Mouse (Mus musculus) heart, adult 2 months (tissue): ENCODE measurements around the gene Mum1. TPM values are rescaled to one million over a fixed set of nuclear protein-coding genes. Genes with fewer than 3 reads are reported as not detected.

ENCODE experiments used
- DNase-seq, 2 experiments: peaks; one replicate each; pipeline ENCODE4 v3.0.0; 2021
- H3K27ac ChIP-seq: fragments of 200-600 bp; 2 replicates; pipeline ENCODE4 v1.8.1; 2022
- H3K27me3 ChIP-seq: fragments of 200-500 bp; 2 replicates; pipeline ENCODE4 v1.6.1; 2012; ENCODE audit warnings: mild to moderate bottlenecking, low read length, inconsistent platforms, mixed read lengths; ENCODE audit not compliant: control insufficient read depth, insufficient read depth
- H3K36me3 ChIP-seq: fragments of 200-500 bp; 2 replicates; pipeline ENCODE4 v1.6.1; 2012; ENCODE audit warnings: low read length, inconsistent platforms; ENCODE audit not compliant: control insufficient read depth, insufficient read depth
- H3K4me1 ChIP-seq: fragments of 200-500 bp; 2 replicates; pipeline ENCODE4 v1.6.1; 2011; ENCODE audit warnings: low read length; ENCODE audit not compliant: control insufficient read depth, insufficient read depth
- H3K4me3 ChIP-seq: fragments of 200-600 bp; 2 replicates; pipeline ENCODE4 v1.8.1; 2022
- H3K79me2 ChIP-seq: fragments of 200-500 bp; replicated peaks from 2 replicates; pipeline ENCODE4 v1.6.1; 2012; ENCODE audit warnings: mild to moderate bottlenecking, inconsistent platforms, low read length, moderate library complexity, mixed read lengths; ENCODE audit not compliant: control insufficient read depth, insufficient read depth
- H3K9ac ChIP-seq: fragments of 200-500 bp; 2 replicates; pipeline ENCODE4 v1.6.1; 2012; ENCODE audit warnings: low read depth, mild to moderate bottlenecking, control low read depth, inconsistent platforms, low read length, mixed read lengths
- CTCF ChIP-seq: fragments of 200-600 bp; IDR thresholded peaks from 2 replicates; pipeline ENCODE4 v1.8.1; 2022; ENCODE audit warnings: antibody characterized with exemption, mild to moderate bottlenecking, moderate library complexity
- EP300 ChIP-seq: fragments of 200-500 bp; IDR thresholded peaks from 2 replicates; pipeline ENCODE4 v1.6.1; 2011; ENCODE audit warnings: low read depth, low read length, control low read depth; ENCODE audit not compliant: insufficient read depth
- POLR2A ChIP-seq: fragments of 200-500 bp; IDR thresholded peaks from 2 replicates; pipeline ENCODE4 v1.6.1; 2011; ENCODE audit warnings: mild to moderate bottlenecking, low read depth, low read length, control low read depth; ENCODE audit not compliant: insufficient read depth
- WGBS: fragments of 180-500 bp; shearing (Covaris S2); methylation state at CpG from one replicate; pipeline ENCODE4 v1.1.7; 2018; 5-methylcytosine and 5-hydroxymethylcytosine counted together
- intact Hi-C: fragments of 180-260 bp; cut with DNase I; formaldehyde crosslinking; loops from one replicate; pipeline ENCODE4 v1.15.1; 2025
- polyA plus RNA-seq: library from polyadenylated mRNA; depleted of rRNA; stranded (reverse); fragments of >200 nt; gene quantifications from 2 replicates; pipeline ENCODE4 v1.2.3, GENCODE M21; 2012
- total RNA-seq, 2 experiments: library from RNA; stranded (reverse); gene quantifications; 2 replicates each; pipeline ENCODE4 v1.2.3; 2021

The Mum1 gene
- total and polyA plus RNA-seq, 3 experiments = 11.1 to 19.4 (median 11.8) TPM

DNA sequence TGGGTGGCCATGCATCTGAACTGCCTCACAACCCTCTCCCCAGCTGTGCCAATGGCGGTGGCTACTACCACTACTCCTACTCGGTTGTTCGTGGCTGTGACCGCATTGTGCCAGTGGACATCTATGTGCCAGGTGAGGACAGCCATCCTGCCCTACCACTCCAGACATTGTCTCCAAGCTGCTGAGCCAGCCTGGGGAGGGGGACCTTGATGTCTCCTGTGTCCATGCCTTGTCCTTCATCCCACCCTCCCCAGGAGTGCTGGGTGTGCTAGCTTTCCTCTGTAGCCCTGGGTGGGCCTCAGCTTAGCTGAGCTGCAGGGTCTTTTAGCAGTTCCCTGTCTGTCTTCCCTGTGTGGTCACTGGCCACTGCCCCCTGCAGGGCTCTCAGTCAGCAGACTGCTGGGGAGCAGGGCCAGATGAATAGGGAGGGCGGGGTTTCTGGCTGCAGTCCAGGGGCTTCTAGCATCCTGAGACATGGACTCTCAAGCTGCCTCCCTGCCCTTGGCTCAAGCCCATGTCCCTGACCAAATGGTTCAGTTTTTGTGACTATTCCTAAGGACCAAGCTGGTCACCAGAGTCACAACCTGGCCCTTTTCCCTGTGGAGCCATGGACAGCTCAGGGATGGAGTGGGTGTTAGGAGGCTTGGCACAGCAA, 29.8 kb downstream of the Mum1 start:
- H3K36me3 ChIP-seq = no peaks in the 10 kb centered on the region; the same call in 1 of the 2 replicates
- peaks cover 5% of the 10 kb centered on the region; the same call in 1 of the 2 replicates for H3K79me2 ChIP-seq
- TF ChIP-seq POLR2A = no peak
- no peak for TF ChIP-seq EP300
- TF ChIP-seq CTCF = peak; percentile 37
- no peak for DNase-seq
- intact Hi-C loops = no loop called here
- no peak overlapping the region for H3K4me3 ChIP-seq
- no peak overlapping the region for H3K9ac ChIP-seq
- 74% methylated on average over 5 of the region's 5 CpGs for WGBS
- peaks cover 6% of the 10 kb centered on the region for H3K4me1 ChIP-seq
- H3K27ac ChIP-seq = no peak overlapping the region
- H3K27me3 ChIP-seq = no peaks in the 10 kb centered on the region

DNA sequence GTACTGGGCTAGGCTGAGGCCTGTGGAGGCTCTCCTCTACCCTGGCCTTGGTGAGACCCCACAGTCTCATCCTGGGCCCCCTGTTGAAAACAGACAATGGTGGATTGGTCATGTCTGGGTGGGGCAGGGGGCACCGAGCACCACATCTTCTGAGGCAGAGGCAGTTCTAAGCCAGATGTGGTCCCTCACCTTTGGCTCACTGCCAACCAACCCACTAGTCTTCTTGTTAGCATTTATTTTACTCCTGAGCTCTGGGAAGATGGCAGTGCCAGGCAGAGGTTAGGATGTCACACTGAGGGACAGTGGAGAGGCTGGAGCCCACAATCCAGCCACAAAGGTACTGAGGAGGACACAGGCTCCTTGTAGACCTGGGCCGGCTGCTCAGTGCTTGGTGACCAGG, 31.7 kb downstream of the Mum1 start:
- no peak for TF ChIP-seq EP300
- TF ChIP-seq CTCF = no peak
- intact Hi-C loops = no loop called here

DNA sequence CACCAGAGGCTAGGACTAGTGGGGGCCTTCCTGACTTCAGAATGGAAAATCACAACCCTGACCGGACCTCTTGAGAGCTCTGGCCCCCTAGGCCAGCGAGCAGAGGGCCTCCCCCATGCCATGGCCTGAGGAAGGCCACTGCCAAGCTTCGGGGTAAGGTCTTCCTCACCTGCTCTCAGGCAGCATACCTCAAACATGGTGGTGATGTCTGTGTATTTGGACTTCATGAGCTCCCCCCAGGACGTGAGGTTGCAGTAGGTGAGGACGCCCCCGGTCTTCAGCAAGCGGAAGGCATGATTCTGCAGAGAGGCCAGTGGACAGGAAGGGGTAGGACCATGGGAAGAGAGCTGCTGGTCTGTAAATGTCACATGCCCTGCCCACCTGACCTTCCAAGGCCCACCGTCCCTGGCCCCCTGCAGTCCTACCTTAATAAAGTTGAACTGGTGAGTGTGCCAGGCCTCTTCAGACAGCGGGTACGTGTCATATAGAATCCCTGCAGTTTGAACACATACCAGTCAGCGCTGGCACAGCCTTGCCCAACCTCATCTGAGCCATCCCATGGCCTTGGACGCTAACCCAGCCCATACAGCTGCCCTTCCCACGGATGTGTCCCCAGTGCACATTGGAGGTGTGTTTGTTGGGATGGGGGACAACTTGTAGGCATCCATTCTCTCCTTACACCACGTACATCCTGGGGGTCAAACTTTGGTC, 32.7 kb downstream of the Mum1 start:
- DNase-seq = no peak
- H3K4me3 ChIP-seq = no peak overlapping the region
- 88% methylated on average over 14 of the region's 14 CpGs for WGBS
- H3K36me3 ChIP-seq = no peaks in the 10 kb centered on the region
- 0 out of 2 replicates have a peak, but pooled peaks cover 1% of the 10 kb centered on the region for H3K79me2 ChIP-seq
- TF ChIP-seq EP300 (no peak), POLR2A (no peak), CTCF (no peak)
- H3K27ac ChIP-seq = no peak overlapping the region; the same call in 1 of the 2 replicates
- no peak overlapping the region for H3K9ac ChIP-seq
- no peaks in the 10 kb centered on the region for H3K27me3 ChIP-seq
- intact Hi-C loops = no loop called here
- peaks cover 7% of the 10 kb centered on the region for H3K4me1 ChIP-seq

More for the DNA sequence above, 31.7 kb downstream of the Mum1 start:
- no peak overlapping the region for H3K9ac ChIP-seq
- WGBS = 70% methylated on average over 2 of the region's 2 CpGs
- H3K4me3 ChIP-seq = no peak overlapping the region
- no peak for DNase-seq
- H3K36me3 ChIP-seq = no peaks in the 10 kb centered on the region; the same call in 1 of the 2 replicates
- no peak overlapping the region for H3K27ac ChIP-seq
- 0 out of 2 replicates have a peak, but pooled peaks cover 1% of the 10 kb centered on the region for H3K79me2 ChIP-seq
- H3K27me3 ChIP-seq = no peaks in the 10 kb centered on the region
- peaks cover 8% of the 10 kb centered on the region for H3K4me1 ChIP-seq

DNA sequence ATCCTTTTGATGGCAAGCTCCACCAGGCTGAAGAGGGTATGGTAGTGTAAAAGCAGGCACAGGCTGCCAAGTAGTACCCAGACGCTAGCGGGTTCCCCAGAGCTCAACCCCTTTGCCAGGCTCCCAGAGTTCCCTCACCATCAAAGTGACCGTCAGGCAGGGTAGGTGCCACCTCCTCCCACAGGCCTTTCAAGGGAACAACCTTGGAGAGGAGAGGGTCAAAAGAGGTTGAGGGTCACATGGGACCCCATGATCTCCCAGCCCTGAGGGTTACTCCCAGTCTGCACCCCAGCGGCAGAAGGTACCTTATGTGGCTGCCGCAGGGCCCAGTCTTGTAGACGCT, 33.2 kb downstream of the Mum1 start:
- WGBS = 59% methylated on average over 6 of the region's 6 CpGs
- Histone ChIP-seq H3K4me1 (peaks cover 7% of the 10 kb centered on the region), H3K27me3 (no peaks in the 10 kb centered on the region), H3K4me3 (no peak overlapping the region), H3K36me3 (no peaks in the 10 kb centered on the region), H3K79me2 (0 out of 2 replicates have a peak, but pooled peaks cover 1% of the 10 kb centered on the region), H3K27ac (peak overlapping the region; percentile 98), H3K9ac (peak overlapping the region; percentile 76)
- TF ChIP-seq CTCF = no peak
- TF ChIP-seq EP300 = 0 out of 2 replicates have a peak, but pooled peaks have one; percentile 6
- DNase-seq = no peak
- intact Hi-C loops = no loop called here

DNA sequence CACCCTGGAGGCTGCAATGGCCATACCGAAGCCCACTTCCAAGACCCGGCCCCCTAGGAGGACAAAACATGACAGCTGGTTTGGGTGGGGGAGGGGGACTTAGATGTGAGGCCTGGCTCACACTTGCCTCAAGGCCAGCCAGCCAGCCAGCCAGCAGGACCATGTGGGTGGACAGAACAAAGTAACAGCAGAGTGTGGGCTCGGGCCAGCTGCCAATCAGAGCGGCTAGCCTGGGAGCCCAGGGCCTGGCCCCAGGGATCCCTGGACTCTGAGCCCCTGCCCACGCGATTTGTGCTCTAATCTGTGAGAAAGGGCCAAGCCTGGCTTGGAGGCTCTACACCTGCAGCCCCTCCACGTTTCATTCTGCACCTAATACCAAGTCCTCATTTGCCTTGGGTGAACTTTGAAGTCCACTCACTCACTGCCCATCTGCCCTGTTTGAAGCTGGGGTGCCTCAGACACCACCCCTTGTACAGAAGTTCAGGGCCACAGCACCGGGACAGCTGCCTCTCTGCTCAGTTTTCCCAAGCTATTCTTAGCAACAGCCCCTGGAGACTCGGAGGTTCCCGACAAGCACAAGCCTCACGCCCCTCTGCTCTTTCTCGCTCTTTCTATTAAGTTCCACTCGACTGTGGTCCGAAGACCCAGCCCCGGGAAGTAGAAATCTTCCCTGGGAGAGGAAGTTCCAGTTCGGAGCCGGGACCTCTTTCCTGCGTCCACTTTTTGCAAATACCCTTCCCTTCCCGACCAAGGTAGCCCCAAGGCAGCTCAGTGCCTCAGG, 33.8 kb downstream of the Mum1 start:
- Histone ChIP-seq H3K36me3 (no peaks in the 10 kb centered on the region), H3K27ac (peak overlapping the region; percentile 98), H3K4me3 (peak overlapping the region; percentile 75), H3K4me1 (peaks cover 7% of the 10 kb centered on the region), H3K9ac (peak overlapping the region; percentile 76), H3K79me2 (no peaks in the 10 kb centered on the region), H3K27me3 (no peaks in the 10 kb centered on the region)
- peak; percentile 67 to 68 for DNase-seq
- WGBS = 7% methylated on average over 19 of the region's 19 CpGs
- intact Hi-C loops = loop anchor here (1.0 to 10.0 kb wide), 2 partner anchors 11 to 275 kb away; partner anchors contain the start of genes Cnn2, Ndufs7 and Tmem259
- TF ChIP-seq EP300 (no peak), POLR2A (0 out of 2 replicates have a peak, but pooled peaks have one; percentile 21), CTCF (no peak)
